Mouse (Mus musculus) bone marrow, adult 2 months (tissue): Measurements from ENCODE around the gene Entpd3.
A peak's percentile ranks its signal among the peaks of the same experiment; 100 is the strongest.

Experiments
- CTCF ChIP-seq: fragments of 200-500 bp; IDR thresholded peaks from 2 replicates; pipeline ENCODE4 v1.5.1; 2011; ENCODE audit warnings: low read length, control low read depth; ENCODE audit not compliant: control insufficient read depth, insufficient read depth
- POLR2A ChIP-seq: fragments of 200-500 bp; IDR thresholded peaks from 2 replicates; pipeline ENCODE4 v1.6.1; 2011; ENCODE audit warnings: low read depth, mild to moderate bottlenecking, control low read depth, low read length, borderline replicate concordance; ENCODE audit not compliant: control insufficient read depth

GRCm38 (mm10) chr9:120496691-120497090 lies 42.9 kb upstream of the Entpd3 start:
- TF ChIP-seq CTCF = peak; percentile 71
- TF ChIP-seq POLR2A = no peak
